Mouse (Mus musculus): ENCODE data around the gene Spocd1.

The Spocd1 gene

DNA sequence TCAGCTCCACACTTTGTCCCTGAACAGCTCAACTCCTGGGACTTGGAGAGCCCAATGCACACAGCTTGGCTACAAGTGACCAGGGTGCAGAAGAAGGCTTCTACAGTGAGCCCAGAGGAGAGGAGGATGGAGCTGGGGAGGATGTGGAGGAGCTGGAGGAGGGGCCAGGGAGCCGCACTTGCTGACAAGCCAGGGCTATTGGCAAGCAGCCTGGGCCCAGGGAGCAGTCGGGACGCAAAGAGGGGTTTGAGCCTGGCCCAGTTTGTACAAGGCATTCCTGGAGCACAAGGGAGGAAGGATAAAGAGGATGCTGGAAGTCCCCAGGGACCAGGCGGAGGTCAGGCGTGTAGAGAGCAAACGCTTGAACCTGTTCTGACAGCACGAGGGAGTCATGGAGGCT is 42.9 kb downstream of the Spocd1 start:
- no peak for DNase-seq (ENCODE audit: low read depth, low spot score)

DNA sequence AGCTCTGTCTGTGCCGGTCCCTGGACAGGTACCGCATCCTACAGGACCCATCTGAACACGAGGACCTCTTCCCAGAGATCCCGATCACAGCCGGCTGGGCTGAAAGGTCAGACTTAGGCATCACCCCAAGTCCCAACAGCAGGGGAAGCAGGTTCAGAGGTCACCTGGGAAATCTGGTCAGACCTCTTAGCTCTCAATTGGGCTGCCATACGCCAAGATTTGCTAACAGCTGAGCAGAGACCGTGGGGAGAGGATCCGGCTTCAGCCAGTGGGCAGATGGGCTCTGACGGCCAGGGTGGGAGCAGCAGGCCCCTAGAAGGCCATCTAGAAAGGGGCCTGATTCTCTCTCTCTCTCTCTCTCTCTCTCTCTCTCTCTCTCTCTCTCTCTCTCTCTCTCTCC is 45.2 kb downstream of the Spocd1 start:
- no peak for DNase-seq (ENCODE audit: low read depth, low spot score)

DNA sequence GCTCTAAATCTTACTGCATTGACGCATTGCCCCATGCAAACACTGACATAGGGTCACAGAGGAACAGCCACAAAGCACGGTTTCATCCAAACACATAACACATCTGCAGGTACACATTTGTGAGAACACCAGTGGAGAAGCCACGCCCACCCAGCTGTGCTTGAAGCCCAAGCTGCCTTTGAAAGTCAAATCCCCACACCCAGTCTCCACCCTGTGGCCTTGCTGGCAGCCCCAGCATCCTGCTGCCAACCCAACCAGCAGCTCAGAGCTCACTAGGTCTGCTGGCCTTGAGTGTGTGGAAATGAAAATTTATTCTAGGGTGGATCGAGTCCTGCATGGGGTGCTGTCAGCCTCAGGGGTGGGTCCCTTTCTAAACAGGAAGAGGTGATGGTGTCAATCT is 48.2 kb downstream of the Spocd1 start:
- DNase-seq (ENCODE audit: low read depth, low spot score): no peak

DNA sequence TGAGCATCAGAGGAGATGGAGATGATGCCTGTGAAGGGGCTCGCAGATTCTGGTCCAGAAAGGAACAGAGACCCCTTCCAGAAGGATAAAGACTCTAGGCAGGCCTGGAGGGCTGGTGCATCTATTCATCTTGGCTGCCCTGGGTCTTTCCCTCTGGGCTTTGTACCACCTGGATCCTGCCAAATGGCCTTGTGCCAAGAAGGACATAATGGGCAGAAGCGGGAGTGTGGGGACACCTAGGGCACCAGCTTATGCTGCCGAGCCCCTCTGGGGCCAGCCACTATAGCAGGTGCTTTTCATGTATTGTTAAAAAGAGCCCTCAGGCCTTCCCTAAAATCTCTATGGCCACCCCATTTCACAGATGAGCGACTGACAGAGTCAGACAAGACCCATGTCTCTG is 49.2 kb downstream of the Spocd1 start:
- no peak for DNase-seq (ENCODE audit: low read depth, low spot score)

DNA sequence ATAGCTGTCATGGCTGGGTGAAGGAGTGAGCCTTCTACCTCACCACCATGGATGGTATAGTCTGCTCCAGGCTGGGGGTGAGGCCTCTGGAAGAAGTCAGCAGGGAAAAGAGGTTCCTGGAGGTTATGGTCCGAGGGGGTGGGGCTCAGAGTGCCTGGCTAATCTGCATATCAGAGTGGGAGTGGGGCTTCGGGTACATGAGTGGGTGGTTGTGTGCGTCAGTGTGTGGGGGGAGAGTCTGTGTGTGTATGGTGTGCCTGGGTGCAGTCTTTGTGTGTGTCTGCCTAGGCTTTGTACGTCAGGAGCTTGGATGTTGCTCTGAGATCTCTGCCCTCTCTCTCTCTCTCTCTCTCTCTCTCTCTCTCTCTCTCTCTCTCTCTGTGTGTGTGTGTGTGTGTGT is 49.9 kb downstream of the Spocd1 start:
- no peak for DNase-seq (ENCODE audit: low read depth, low spot score)

DNA sequence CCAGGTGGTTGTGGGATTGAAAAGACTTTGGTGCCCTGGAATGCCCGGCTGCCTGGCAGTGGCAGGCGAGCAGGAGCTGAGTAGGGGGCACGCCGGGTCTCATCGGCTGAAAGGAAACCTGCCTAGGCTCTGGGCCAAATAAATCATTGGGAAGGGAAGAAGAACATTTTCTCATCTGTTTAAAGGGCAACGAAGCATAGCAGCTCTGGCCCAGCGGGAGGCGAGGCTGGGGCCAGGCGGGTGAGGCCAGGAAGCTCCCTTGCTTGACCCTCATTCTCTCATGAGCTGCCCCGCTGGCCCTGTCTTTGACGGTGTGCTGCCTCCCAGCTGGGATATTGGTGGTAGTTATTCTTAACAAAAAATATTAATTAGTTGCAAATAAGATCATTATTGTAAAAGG is 52.6 kb downstream of the Spocd1 start:
- no peak for DNase-seq (ENCODE audit: low read depth, low spot score)

DNA sequence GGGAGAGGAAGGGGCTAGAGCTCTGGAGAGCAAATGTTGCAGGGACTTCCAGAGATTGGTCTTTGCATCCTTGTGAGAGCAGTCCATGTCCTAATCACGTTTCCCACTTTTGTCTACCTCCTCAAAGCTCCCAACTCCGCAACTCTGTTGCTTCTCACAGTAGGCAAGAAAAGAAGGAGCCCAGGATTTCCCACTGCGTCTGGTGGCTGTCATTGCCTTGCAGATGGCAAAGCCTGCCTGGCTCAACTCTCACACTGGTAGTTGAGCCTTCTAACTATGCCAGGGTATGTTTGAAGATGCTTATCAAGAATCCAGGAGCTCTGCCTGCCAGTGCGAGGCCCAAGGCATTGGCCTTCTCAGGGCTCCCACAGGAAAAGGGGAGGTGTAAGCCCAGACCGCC is 54.0 kb downstream of the Spocd1 start:
- DNase-seq (ENCODE audit: low read depth, low spot score): no peak

DNA sequence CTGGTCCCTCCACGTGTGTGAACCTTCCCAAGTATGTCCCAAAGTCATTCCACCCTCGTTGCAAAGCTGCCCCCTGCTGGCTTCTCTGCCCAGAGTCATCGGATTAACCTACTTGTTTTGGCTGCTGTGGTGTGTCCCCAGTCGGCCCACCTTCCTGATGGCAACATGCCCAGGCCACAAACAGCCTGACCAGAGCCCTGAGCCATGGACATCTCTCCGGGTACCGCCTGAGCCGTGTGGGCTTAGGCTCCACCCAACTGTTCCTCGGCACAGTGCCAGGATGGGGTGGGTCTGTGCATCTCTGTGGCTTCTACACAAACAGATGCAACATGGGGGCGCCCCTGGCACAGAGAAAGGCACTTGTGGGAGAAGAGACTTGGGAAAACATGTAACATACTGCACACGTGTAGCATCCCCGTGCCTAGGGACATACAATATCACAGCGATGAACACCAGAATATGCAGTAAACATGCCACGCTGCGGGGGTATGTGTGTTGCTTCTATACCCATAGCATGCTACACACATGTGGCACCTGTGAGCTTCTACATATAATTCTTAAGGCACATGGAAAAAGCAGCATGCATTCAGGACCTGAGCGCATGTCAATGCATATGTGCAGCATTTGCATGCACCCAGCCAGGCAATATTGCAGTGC is 54.8 kb downstream of the Spocd1 start:
- no peak for DNase-seq (ENCODE audit: low read depth, low spot score)

DNA sequence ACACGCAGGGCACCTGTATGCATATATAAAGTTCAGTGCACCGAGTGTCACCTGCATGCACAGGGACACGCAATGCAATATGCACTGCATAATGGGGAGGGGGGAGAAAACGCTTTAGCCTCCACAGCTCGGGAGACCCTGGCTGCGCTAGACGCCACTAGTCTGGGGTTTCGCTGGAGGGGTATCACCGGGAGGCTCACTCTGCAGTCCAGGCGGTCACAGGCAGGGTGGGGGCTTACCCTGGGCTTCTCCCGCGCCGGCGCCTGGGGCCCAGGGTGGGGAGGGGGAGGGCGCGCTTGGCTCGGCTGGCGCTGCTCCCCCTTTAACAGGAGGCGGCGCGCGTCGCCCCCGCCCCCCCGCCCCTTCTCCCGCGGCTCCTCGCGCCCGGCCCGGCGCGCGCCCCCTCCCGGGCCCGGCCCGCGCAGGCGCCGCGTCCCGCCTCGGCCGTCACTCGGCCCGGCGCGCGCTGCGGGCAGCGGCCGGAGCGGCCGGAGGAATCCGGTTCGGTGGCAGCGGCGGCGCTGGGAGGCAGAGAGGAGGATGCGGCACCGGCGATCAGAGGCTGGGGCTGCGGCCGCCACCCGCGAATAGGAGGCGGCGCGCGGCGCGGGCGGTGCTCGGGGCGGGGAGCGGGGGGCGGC is 55.5 kb downstream of the Spocd1 start, which contains the start of gene Adgrb2:
Adgrb2 (plus strand) TSS at position 450 of the 641 bp plus-strand sequence.
- no peak for DNase-seq (ENCODE audit: low read depth, low spot score)

DNA sequence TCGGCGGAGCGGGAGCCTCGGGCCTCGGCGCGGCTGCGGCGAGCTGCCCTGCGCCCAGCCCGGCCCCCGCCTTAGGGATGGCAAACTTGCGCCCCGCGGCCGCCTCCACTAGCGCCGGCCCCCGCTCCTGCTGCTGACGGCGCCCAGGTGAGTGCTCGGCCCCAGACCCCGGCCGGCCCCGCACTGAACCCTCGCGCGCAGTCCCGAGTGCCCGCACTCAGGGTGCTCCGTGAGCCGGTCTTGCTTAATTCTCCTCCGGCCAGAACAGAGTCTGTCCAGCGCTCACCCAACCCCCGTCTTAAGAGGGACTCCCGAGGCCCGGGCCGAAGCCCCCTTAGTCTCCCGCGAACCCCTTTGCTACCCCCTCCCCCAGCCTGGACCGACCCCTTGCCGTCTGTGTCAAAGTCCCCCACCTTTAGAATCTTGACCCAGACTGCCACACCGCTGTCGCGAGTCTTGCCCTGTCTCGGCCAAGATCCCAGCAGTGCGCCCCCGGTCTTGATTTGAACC is 56.2 kb downstream of the Spocd1 start:
- DNase-seq (ENCODE audit: low read depth, low spot score): no peak

DNA sequence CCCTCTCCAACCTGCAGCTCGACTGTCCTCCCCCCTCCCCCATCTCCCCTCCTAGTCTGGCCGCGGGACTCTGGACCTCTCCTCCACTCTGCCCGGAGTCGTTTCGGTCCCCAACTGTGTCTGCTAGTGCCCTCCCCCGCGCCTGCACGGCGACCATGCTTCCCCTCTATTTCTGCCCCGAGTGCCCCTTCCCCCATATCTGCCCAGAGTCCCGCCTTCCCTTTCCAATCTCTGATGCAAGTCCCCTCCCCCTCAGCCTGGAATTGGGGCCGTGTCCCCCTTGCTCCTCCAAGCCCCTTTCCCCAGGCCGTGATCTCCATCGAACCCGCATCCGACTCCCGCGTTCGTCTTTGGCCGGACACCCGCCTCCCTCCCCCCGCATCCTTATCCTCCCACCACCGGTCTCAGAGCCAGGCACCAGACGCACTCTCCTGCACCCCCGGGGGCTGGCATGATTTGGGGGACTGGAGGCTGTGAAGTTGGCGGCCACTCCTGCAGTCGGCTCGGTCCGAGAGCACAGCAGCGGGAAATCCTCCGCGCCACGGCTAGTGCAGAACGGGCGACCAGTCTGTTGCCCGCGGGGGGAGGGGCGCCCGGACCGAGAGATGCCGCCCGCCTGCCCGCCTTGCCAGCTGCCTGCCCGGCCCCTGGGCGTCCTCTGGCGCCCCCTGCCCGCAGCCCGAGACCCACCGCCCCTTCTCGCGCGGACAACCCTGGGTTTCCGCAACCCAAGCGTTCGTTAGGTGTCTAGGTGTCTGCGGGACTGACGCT is 56.8 kb downstream of the Spocd1 start:
- DNase-seq (ENCODE audit: low read depth, low spot score): no peak

DNA sequence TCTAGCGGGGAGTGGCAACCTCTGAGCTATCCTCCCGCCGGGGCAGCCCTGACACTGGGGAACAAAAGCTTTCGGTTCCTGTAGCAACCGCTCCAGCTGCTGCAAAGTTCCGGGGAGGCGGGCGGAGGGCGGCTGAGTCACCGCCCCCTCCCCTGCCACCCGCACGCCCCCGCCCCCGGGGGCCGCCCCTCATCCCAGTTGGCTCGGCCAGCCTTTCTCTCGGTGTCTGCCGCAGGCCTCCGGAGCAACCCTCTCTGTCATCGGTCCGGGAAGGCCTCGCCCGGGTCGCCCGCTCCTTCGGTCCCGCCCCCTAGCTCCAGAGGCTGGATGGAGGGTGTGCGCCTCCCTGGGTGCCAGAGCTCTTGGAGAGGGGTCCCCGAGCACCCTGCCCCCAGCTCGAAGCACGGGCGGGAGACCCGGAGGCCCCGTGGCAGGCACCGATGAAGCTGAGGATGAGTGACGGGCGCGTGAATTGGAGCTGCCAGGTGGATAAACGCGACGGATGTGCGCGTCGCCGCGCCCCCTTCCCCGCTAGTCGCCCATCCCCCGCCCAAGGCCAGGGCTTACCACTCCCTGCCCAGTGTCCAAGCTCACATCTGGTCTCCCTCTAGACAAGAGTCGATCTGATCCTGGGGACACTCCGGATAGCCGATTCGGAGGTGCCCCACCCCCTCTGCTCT is 58.9 kb downstream of the Spocd1 start:
- no peak for DNase-seq (ENCODE audit: low read depth, low spot score)

DNA sequence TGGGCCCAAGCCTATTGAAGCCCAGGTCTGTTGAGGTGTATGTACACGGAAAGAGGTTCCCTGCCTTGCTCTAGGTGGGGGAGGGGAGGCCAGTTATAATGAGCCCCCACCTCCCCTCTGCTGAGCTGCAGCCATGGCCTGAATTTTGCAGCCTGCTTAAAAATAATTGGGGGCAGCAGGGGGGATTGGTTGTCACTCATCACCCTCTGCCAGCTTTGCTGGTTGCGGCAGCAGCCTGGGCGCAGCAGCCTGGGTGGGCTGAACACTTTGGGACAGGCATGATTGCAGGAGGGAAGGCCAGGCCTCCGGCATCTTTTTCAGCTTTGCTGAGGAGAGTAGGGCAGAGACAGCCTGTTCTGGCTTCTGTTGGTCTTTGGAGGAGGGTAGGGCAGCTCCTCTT is 60.9 kb downstream of the Spocd1 start:
- no peak for DNase-seq (ENCODE audit: low read depth, low spot score)

DNA sequence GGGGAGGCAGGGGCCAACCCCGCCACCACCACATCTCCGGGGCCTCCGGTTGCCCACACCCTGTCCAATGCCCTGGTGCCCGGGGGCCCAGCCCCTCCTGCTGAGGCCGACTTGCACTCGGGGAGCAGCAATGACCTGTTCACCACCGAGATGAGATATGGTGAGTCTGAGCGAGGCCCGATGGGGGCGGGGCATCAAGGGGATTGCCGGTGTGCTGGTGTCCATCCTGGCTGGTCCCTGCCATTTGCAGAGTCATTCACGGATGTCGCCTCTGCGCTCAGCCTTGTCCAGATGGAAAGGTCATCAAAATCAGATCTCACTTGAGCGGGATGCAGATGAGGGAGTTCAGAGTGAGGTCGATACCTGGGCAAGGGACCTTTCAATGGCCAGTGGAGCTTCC is 63.7 kb downstream of the Spocd1 start:
- DNase-seq (ENCODE audit: low read depth, low spot score): no peak

DNA sequence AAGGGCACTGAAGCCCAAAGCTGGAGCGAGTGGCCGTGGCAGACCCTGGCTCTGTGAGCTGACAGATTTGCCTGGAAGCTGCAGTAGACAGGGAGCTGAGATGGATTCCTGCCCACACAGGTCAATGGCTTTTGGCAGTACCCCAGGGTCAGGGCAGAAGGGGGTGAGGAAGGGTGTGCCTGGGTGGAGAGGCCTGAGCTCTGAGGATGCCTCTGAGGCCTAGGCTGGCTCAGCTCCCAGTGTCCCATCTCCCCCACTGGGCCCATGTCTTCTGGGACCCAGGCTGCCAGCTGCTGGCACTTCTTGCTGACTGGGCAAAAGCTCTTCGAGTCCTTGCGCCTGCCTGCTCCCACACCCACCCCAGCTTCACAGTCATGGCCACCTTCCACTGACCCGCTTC is 64.2 kb downstream of the Spocd1 start:
- DNase-seq (ENCODE audit: low read depth, low spot score): no peak

DNA sequence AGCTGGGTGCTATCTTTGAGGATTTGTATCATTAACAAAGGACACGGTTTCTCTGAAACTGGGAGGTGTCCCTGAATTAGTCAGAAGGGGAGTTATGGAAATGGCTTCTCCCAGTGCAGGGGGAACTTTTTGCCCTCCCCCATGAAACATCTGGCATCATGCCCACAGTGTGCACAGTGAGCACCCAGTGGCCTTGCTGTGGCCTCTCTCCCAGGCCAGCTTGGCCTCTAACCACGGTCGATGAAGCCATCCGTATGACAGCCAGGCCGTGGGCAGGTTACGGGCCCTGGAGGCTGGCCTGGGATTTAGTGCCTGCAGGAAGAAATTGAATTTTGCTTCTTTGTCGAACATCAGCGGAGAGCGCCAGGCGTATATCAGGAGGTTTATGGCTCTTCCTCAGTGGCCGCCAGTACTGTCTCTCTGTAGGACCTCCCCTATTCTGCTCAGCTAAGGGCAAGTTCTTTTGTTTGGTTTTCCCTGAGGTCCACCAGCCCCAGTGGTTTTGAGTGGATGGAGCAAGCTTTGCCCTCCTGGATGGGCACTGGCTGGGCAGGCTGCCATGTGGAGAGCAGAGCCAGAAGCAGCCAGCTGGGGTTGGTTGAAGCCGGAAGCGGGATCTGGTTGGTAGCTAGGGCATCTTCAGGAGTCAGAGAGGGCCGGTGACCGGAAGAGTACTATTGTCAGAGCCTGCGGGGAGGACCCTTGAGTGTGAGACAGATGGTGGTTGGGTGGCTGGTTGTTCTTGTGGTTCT is 65.1 kb downstream of the Spocd1 start:
- DNase-seq (ENCODE audit: low read depth, low spot score): no peak

DNA sequence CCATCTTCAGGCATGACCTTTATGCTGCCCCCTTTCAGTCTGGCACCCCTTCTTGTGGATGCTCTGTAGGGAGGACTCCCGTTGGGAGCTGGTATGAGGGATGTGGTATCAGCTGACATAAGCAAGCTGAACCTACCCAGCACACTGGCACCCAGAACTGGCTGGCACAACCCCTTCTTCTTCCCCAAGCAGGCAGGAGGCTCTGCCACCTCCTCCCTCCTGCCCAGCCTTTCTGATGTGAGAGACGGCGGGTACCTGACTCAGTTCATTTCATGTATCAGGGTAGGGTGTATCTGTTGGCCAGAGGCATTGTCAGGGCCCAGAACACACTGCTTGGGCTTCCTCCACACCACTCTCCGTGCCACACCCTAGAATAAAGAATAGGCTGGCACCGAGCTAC is 65.7 kb downstream of the Spocd1 start:
- DNase-seq (ENCODE audit: low read depth, low spot score): no peak

DNA sequence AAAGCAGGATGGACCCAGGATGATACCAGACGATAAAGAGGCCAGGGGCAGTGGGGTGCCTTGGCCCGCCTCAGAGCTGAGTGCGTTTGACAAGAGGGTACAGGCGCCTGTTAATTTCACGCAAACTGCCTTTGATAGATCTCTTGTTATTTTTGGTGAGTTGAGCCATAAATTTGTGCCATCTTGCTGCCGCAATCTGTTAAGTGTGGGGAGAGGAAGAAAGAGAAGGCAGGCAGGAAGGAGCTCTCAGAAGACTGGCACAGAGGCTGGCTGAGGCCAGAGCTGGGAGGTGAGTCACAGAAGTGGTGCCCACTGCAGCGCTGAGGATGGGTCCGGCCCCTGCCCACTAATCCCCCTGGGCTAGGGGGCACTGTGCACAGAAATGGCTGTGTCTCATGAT is 66.2 kb downstream of the Spocd1 start:
- DNase-seq (ENCODE audit: low read depth, low spot score): no peak

DNA sequence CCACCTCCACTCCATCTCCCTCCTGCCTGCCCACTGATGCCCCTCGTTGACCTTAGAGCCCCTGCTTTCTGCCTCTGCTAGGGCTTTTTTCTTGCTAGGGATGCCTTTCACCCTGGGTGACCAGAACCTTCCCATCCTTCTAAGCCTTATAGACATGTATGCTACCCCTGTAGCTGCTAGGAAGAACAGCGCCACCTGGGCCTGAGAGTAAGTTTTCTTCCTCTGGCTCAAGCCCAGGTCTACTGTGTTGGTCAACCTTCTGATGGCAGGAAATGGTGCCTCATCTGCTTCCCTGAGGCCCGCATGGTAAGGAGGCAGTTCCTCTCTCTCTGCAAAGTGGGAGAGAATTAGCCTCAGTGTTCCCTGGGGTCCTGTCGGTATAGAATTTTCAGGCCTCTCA is 67.0 kb downstream of the Spocd1 start:
- no peak for DNase-seq (ENCODE audit: low read depth, low spot score)

DNA sequence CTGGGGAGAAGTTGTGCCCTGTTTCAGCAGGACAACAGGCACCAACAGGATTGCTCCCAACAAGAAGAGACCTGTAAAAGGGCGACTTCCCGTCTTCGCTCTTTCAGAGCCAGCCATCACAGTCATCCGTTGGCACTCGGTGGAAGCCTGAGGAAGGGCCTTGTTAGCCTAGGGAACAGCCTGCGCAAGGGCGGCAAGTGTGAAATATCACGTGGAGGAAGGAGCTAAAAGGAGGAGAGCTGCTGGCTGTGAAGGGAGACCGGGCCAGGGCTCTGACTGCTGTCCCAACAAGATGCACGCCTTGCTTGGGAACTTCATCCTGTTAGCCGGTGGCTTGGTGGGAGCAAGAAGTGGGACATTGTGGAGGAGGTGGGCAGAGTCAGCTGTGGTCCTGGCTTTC is 69.1 kb downstream of the Spocd1 start:
- no peak for DNase-seq (ENCODE audit: low read depth, low spot score)

DNA sequence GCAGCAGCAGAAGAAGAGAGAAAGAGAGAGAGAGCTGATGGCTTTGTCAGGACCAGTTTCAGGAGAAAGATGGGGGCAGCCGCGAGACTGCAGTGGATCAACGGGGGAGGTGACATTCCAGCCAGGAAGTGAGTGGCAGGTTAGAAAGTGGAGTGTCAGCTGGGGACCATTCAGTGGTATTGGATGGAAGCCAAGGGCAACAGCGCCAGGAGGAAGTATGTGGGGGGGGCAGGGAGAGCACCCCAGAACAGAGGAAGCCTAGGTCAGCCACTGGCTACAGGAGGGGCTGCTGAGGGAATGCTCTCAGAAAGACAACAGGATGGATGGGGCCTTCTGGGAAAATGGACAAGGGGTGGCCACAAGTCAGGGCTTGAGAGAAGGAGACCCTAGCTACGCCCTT is 72.7 kb downstream of the Spocd1 start:
- DNase-seq (ENCODE audit: low read depth, low spot score): no peak

All from brain, embryonic 18.5 days (tissue).